Mouse (Mus musculus) liver, adult 2 months (tissue): Measurements from ENCODE around the gene Gabarapl2.

Experiments
- CTCF ChIP-seq: fragments of 200-500 bp; IDR thresholded peaks from 2 replicates; pipeline ENCODE4 v1.5.1; 2011; ENCODE audit warnings: low read depth, low read length, control low read depth
- POLR2A ChIP-seq: fragments of 200-500 bp; IDR thresholded peaks from 2 replicates; pipeline ENCODE4 v1.6.1; 2011; ENCODE audit warnings: low read length, control low read depth; ENCODE audit not compliant: insufficient read depth; ENCODE audit errors: extremely low read depth

- TF ChIP-seq CTCF (peak; percentile 23; the same call in 1 of the 2 replicates), POLR2A (no peak)
Observed at GRCm38 (mm10) chr8:111894955-111895354, 45.5 kb upstream of the Gabarapl2 start.
